Mouse (Mus musculus): ENCODE results near the gene Bahd1. TPM values are rescaled to one million over a fixed set of nuclear protein-coding genes. Genes with fewer than 3 reads are reported as not detected.

Bahd1 gene
- total RNA-seq, 2 experiments from 2014 or later = 35.8 to 37.5 TPM

Other genes with a start within 250 kb of the Bahd1 start
- 100 to 1,000 TPM; 117 to 122 TPM for gene Pak6, start 237.1 kb upstream of the Bahd1 start, total RNA-seq (2021)
- gene Ankrd63, start 196.4 kb upstream of the Bahd1 start, total RNA-seq (2021) = 10 to 100 TPM; 15.7 to 17.3 TPM
- gene Plcb2, start 171.9 kb upstream of the Bahd1 start, total RNA-seq (2021) = 1 to 10 TPM; 2.4 to 2.8 TPM
- 10 to 100 TPM; 30.8 to 33.4 TPM for gene Inafm2, start 154.6 kb upstream of the Bahd1 start, total RNA-seq (2021)
- gene Ccdc9b, start 137.7 kb upstream of the Bahd1 start, total RNA-seq (2021) = 1 to 10 TPM; 3.1 to 3.3 TPM
- gene Phgr1, start 127.6 kb upstream of the Bahd1 start, total RNA-seq (2021) = not detected
- 100 to 1,000 TPM; 196 to 205 TPM for gene Disp2, start 120.7 kb upstream of the Bahd1 start, total RNA-seq (2021)
- 1 to 10 TPM; 2.5 to 2.6 TPM for gene Knstrn, start 86.4 kb upstream of the Bahd1 start, total RNA-seq (2021)
- 10 to 100 TPM; 68.4 to 69.9 TPM for gene Ivd, start 38.4 kb upstream of the Bahd1 start, total RNA-seq (2021)
- gene Chst14, start 26.1 kb downstream of the Bahd1 start, total RNA-seq (2021) = 1 to 10 TPM; 2.3 to 2.4 TPM
- gene Ccdc32, start 129.0 kb downstream of the Bahd1 start, total RNA-seq (2021) = 10 to 100 TPM; 60.2 TPM
- 1 to 10 TPM; 5.5 to 6.6 TPM for gene Rpusd2, start 134.4 kb downstream of the Bahd1 start, total RNA-seq (2021)
- gene Knl1, start 146.7 kb downstream of the Bahd1 start, total RNA-seq (2021) = under 1 TPM; 0.29 to 0.63 TPM
- gene Rad51, start 212.4 kb downstream of the Bahd1 start, total RNA-seq (2021) = 1 to 10 TPM; 1.5 to 3.3 TPM